In genomic region chr6:118064968-118065530, GRCm38 (mm10) we compare ENCODE assay signal across 8 mouse cellular contexts. TPM values are rescaled to one million over a fixed set of nuclear protein-coding genes. Genes with fewer than 3 reads are reported as not detected.
A peak's percentile ranks its signal among the peaks of the same experiment; 100 is the strongest.
DNase-seq lines count a peak whose midpoint lies in the region; ATAC-seq and TF ChIP-seq lines count a peak whose summit lies in the region.

No protein-coding gene starts in this region.

- peaks cover 20% of the 10 kb centered on the region for H3K4me1 ChIP-seq in heart, embryonic 15.5 days (replicated peaks)
- peaks cover 20% of the 10 kb centered on the region for H3K4me1 ChIP-seq in limb, embryonic 13.5 days
- H3K4me1 ChIP-seq in midbrain, embryonic 16.5 days (ENCODE audit: control insufficient read depth, insufficient read depth, low read length), result peaks cover 16% of the 10 kb centered on the region

- H3K9me3 ChIP-seq in heart, embryonic 15.5 days (replicated peaks), result no peaks in the 10 kb centered on the region
- H3K9me3 ChIP-seq in limb, embryonic 13.5 days, result no peaks in the 10 kb centered on the region
- no peaks in the 10 kb centered on the region for H3K9me3 ChIP-seq in midbrain, embryonic 16.5 days (replicated peaks; ENCODE audit: control insufficient read depth, low read length, poor library complexity, severe bottlenecking)

- peak; percentile 80 for TF ChIP-seq CTCF in layer of hippocampus, adult 2 months (conservative IDR thresholded peaks at IDR 0.05)

- ATAC-seq in heart, embryonic 15.5 days (replicated peaks; ENCODE audit: insufficient number of reproducible peaks, insufficient read depth, low FRiP score, low read depth), result no peak
- ATAC-seq in limb, embryonic 13.5 days (ENCODE audit: low FRiP score, low read depth), result no peak
- ATAC-seq in midbrain, embryonic 16.5 days, result peak; percentile 19
- ATAC-seq in erythroid progenitor cell, adult 5-6 weeks (replicated peaks; ENCODE audit: low FRiP score, poor library complexity, severe bottlenecking), result no peak

- DNase-seq in layer of hippocampus, adult 2 months (ENCODE audit: low spot score in 2 of 2), result peak; percentile 48 to 55
- DNase-seq in layer of hippocampus, adult 9-11 months, result no peak
- peak; percentile 65 for DNase-seq in R1 (ENCODE audit: low read depth, low spot score)
- DNase-seq in embryo, embryonic 11.5 days (ENCODE audit: low read depth, low spot score), result peak; percentile 47

- WGBS in heart, embryonic 15.5 days, result 16% methylated on average over 7 of the region's 7 CpGs
- WGBS in limb, embryonic 13.5 days, result 7% methylated on average over 7 of the region's 7 CpGs
- WGBS in midbrain, embryonic 16.5 days, result 9% methylated on average over 7 of the region's 7 CpGs

- H3K27me3 ChIP-seq in heart, embryonic 15.5 days, result peaks cover 35% of the 10 kb centered on the region
- H3K27me3 ChIP-seq in limb, embryonic 13.5 days, result peaks cover 49% of the 10 kb centered on the region
- no peaks in the 10 kb centered on the region for H3K27me3 ChIP-seq in midbrain, embryonic 16.5 days (ENCODE audit: control insufficient read depth, insufficient read depth, low read depth, low read length)

- H3K36me3 ChIP-seq in heart, embryonic 15.5 days, result no peaks in the 10 kb centered on the region
- no peaks in the 10 kb centered on the region for H3K36me3 ChIP-seq in limb, embryonic 13.5 days
- no peaks in the 10 kb centered on the region for H3K36me3 ChIP-seq in midbrain, embryonic 16.5 days (ENCODE audit: control insufficient read depth, insufficient read depth, low read length)

- peak overlapping the region; percentile 99 for H3K4me2 ChIP-seq in heart, embryonic 15.5 days
- peak overlapping the region; percentile 83; the same call in 1 of the 2 replicates for H3K4me2 ChIP-seq in limb, embryonic 13.5 days (replicated peaks)
- H3K4me2 ChIP-seq in midbrain, embryonic 16.5 days (ENCODE audit: low read length), result peak overlapping the region; percentile 100

- no peak overlapping the region; the same call in 1 of the 2 replicates for H3K4me3 ChIP-seq in layer of hippocampus, adult 2 months
- H3K4me3 ChIP-seq in heart, embryonic 15.5 days, result no peak overlapping the region
- H3K4me3 ChIP-seq in limb, embryonic 13.5 days, result 0 out of 2 replicates have a peak overlapping the region, but pooled peaks have one; percentile 44
- no peak overlapping the region; the same call in 1 of the 2 replicates for H3K4me3 ChIP-seq in midbrain, embryonic 16.5 days (ENCODE audit: low read depth, low read length)

- H3K27ac ChIP-seq in layer of hippocampus, adult 2 months, result peak overlapping the region; percentile 85; the same call in 1 of the 2 replicates
- H3K27ac ChIP-seq in heart, embryonic 15.5 days, result no peak overlapping the region
- H3K27ac ChIP-seq in limb, embryonic 13.5 days, result no peak overlapping the region
- no peak overlapping the region for H3K27ac ChIP-seq in midbrain, embryonic 16.5 days (ENCODE audit: low read length)

- H3K9ac ChIP-seq in heart, embryonic 15.5 days, result no peak overlapping the region
- H3K9ac ChIP-seq in limb, embryonic 13.5 days, result no peak overlapping the region
- H3K9ac ChIP-seq in midbrain, embryonic 16.5 days (ENCODE audit: low read depth, low read length), result peak overlapping the region; percentile 74

RNA-seq across cellular contexts. Expression of gene Rasgef1a, which starts 53.8 kb away (rescaled TPM):
- 100 to 1,000 TPM; 216 to 231 TPM for total RNA-seq in layer of hippocampus, adult 2 months (2021)
- 0.53 and 0.65 TPM in 2 replicates for polyA plus RNA-seq in heart, embryonic 15.5 days (2015; fragmentation: Nextera tagmentation; extraction: Ambion mirVana)
- polyA plus RNA-seq in limb, embryonic 13.5 days (2015; fragmentation: Nextera tagmentation; extraction: Ambion mirVana), result 0.11 and 0.13 TPM in 2 replicates
- polyA plus RNA-seq in midbrain, embryonic 16.5 days (2015; fragmentation: Nextera tagmentation; extraction: Ambion mirVana), result 7.8 and 8.8 TPM in 2 replicates
- total RNA-seq in erythroid progenitor cell, adult 5-6 weeks (2015; ENCODE audit: low replicate concordance), result not detected in 2 replicates
- not detected in 2 replicates for total RNA-seq in erythroid progenitor cell, adult 5-6 weeks (2017; ENCODE audit: low replicate concordance)
